ENCODE assay signal across 8 mouse cellular contexts in genomic region chr3:146404311-146405201, GRCm38 (mm10). TPM values are rescaled to one million over a fixed set of nuclear protein-coding genes. Genes with fewer than 3 reads are reported as not detected.
A peak's percentile ranks its signal among the peaks of the same experiment; 100 is the strongest.
DNase-seq lines count a peak whose midpoint lies in the region; ATAC-seq lines count a peak whose summit lies in the region.

Ssx2ip (plus strand) TSS chr3:146404642.

- peaks cover 36% of the 10 kb centered on the region for H3K4me1 ChIP-seq in hindbrain, embryonic 13.5 days (replicated peaks)

- peak; percentile 99 for ATAC-seq in hindbrain, embryonic 13.5 days (ENCODE audit: low FRiP score)

- H3K36me3 ChIP-seq in hindbrain, embryonic 13.5 days = no peaks in the 10 kb centered on the region

- 0 out of 2 replicates have a peak, but pooled peaks cover 2% of the 10 kb centered on the region for H3K27me3 ChIP-seq in hindbrain, embryonic 13.5 days

- peak within 1 kb of the TSS; percentile 88 for H3K27ac ChIP-seq in hindbrain, embryonic 13.5 days

- DNase-seq in R1 (ENCODE audit: low read depth, low spot score) = peak; percentile 87
- DNase-seq in cerebellum, postnatal 14 days = peak; percentile 100
- peak; percentile 89 to 96 for DNase-seq in frontal cortex, postnatal 14 days (ENCODE audit: low spot score in 2 of 2)
- peak; percentile 99 for DNase-seq in layer of hippocampus, postnatal 25 days (ENCODE audit: extremely low spot score in 1 of 2, low spot score in 1 of 2)
- peak; percentile 99 for DNase-seq in lung, postnatal 14 days
- peak; percentile 98 for DNase-seq in ovary, postnatal 36 days (ENCODE audit: low spot score)
- peak; percentile 98 for DNase-seq in thymus, postnatal 14 days

- H3K4me2 ChIP-seq in hindbrain, embryonic 13.5 days = peak within 1 kb of the TSS; percentile 85

- 0 out of 2 replicates have a peak, but pooled peaks cover 8% of the 10 kb centered on the region for H3K9me3 ChIP-seq in hindbrain, embryonic 13.5 days

- under 1% methylated on average over 99 of the region's 100 CpGs for WGBS in hindbrain, embryonic 13.5 days

- H3K9ac ChIP-seq in hindbrain, embryonic 13.5 days = peak within 1 kb of the TSS; percentile 95

- peak within 1 kb of the TSS; percentile 88 for H3K4me3 ChIP-seq in hindbrain, embryonic 13.5 days

RNA-seq across cellular contexts. Expression of gene Ssx2ip, which starts in this region (rescaled TPM):
- polyA plus RNA-seq in hindbrain, embryonic 13.5 days (2015; fragmentation: Nextera tagmentation; extraction: Ambion mirVana) = 13.3 and 14.4 TPM in 2 replicates
- 100 to 1,000 TPM; 109 to 127 TPM for total RNA-seq in layer of hippocampus, postnatal 25 days (2021)

Comparison
In these comparisons a context has a peak if more than half of its experiments do, and no peak if none do; other contexts are left out.
1. Peak in every context shown above with its lines: DNase-seq, ATAC-seq, H3K4me3 ChIP-seq and H3K27ac ChIP-seq.